Mouse (Mus musculus) CH12.LX (cell line): ENCODE measurements at regions not wholly inside any gene's neighbourhood (a gene's known extent, or its start where the extent isn't known, plus 50 kb on each side); places are given as distances from the start of the nearest gene placed in this dataset.

Experiments
- DNase-seq: peaks from one replicate; pipeline ENCODE4 v3.0.0-alpha.2; 2013; ENCODE audit errors: extremely low read depth
- H3K27ac ChIP-seq: 2 replicates; pipeline ENCODE4 v1.5.1; 2012; ENCODE audit warnings: low read depth, mild to moderate bottlenecking, control low read depth, moderate library complexity; ENCODE audit not compliant: insufficient read depth
- H3K27me3 ChIP-seq: replicated peaks from 2 replicates; pipeline ENCODE3; 2012; ENCODE audit warnings: inconsistent platforms
- H3K36me3 ChIP-seq, 2 experiments: replicated peaks in 1 of 2; 2 replicates each; pipeline versions ENCODE3 to v1.6.1; 2012; ENCODE audit warnings: inconsistent platforms in 1 of 2, low read length in 1 of 2, mild to moderate bottlenecking in 1 of 2, mixed read lengths in 1 of 2, moderate library complexity in 1 of 2; ENCODE audit not compliant: control insufficient read depth in 1 of 2, insufficient read depth in 1 of 2
- H3K4me1 ChIP-seq, 2 experiments: 2 replicates each; pipeline ENCODE4 v1.6.1; 2012; ENCODE audit warnings: inconsistent platforms in 1 of 2, moderate library complexity in 1 of 2; ENCODE audit not compliant: insufficient read depth in 2 of 2, control insufficient read depth in 1 of 2
- H3K4me2 ChIP-seq: 2 replicates; pipeline ENCODE4 v1.6.1; 2012; ENCODE audit warnings: low read depth, mild to moderate bottlenecking, control low read depth; ENCODE audit not compliant: poor library complexity, insufficient read depth, severe bottlenecking
- H3K4me3 ChIP-seq, 3 experiments: fragments of 150-350 bp in 1 of 3; sonication (generic) in 1 of 3; replicated peaks in 1 of 3; 2 replicates each; pipeline versions ENCODE3 to v1.5.1; 2011 to 2012; ENCODE audit warnings: low read depth in 2 of 3, low read length in 2 of 3, mild to moderate bottlenecking in 2 of 3, moderate library complexity in 2 of 3, control low read depth in 1 of 3, improper control_type of control experiment in 1 of 3, inconsistent platforms in 1 of 3, mixed read lengths in 1 of 3; ENCODE audit not compliant: poor library complexity in 1 of 3
- H3K79me2 ChIP-seq: replicated peaks from 2 replicates; pipeline ENCODE4 v1.6.1; 2012; ENCODE audit warnings: mild to moderate bottlenecking, moderate library complexity; ENCODE audit not compliant: control insufficient read depth, poor library complexity, insufficient read depth, severe bottlenecking; ENCODE audit errors: extremely low read depth
- H3K9ac ChIP-seq: 2 replicates; pipeline ENCODE4 v1.6.1; 2012; ENCODE audit warnings: low read depth, mild to moderate bottlenecking, control low read depth, moderate library complexity; ENCODE audit not compliant: insufficient read depth
- H3K9me3 ChIP-seq: replicated peaks from 2 replicates; pipeline ENCODE3; 2012; ENCODE audit warnings: low read length, inconsistent platforms, mixed read lengths
- CHD2 ChIP-seq: IDR thresholded peaks from 2 replicates; pipeline ENCODE4 v1.6.1; 2011; ENCODE audit warnings: low read length, improper control_type of control experiment
- ELF1 ChIP-seq: IDR thresholded peaks from 2 replicates; pipeline ENCODE4 v1.6.1; 2014; ENCODE audit warnings: low read depth, mild to moderate bottlenecking, inconsistent platforms, low read length, improper control_type of control experiment
- EP300 ChIP-seq: IDR thresholded peaks from 2 replicates; pipeline ENCODE4 v1.6.1; 2011; ENCODE audit warnings: low read length, improper control_type of control experiment
- IRF4 ChIP-seq: IDR thresholded peaks from 2 replicates; pipeline ENCODE4 v1.6.1; 2014; ENCODE audit warnings: low read depth, mild to moderate bottlenecking, inconsistent platforms, low read length, improper control_type of control experiment
- MEF2A ChIP-seq: IDR thresholded peaks from 2 replicates; pipeline ENCODE4 v1.6.1; 2014; ENCODE audit warnings: low read depth, mild to moderate bottlenecking, inconsistent platforms, low read length, improper control_type of control experiment, borderline replicate concordance
- NELFE ChIP-seq: IDR thresholded peaks from 2 replicates; pipeline ENCODE4 v1.6.1; 2011; ENCODE audit warnings: low read depth, low read length, improper control_type of control experiment
- NRF1 ChIP-seq: IDR thresholded peaks from 2 replicates; pipeline ENCODE4 v1.6.1; 2014; ENCODE audit warnings: low read depth, mild to moderate bottlenecking, inconsistent platforms, low read length, improper control_type of control experiment, moderate library complexity
- POLR2AphosphoS2 ChIP-seq: IDR thresholded peaks from 2 replicates; pipeline ENCODE4 v1.6.1; 2011; ENCODE audit warnings: low read depth, low read length, improper control_type of control experiment
- SIN3A ChIP-seq: IDR thresholded peaks from 2 replicates; pipeline ENCODE4 v1.6.1; 2012; ENCODE audit warnings: low read length, improper control_type of control experiment, inconsistent platforms
- SMC3 ChIP-seq: IDR thresholded peaks from 2 replicates; pipeline ENCODE4 v1.6.1; 2011; ENCODE audit warnings: low read depth, low read length, improper control_type of control experiment
- TCF12 ChIP-seq: IDR thresholded peaks from 2 replicates; pipeline ENCODE4 v1.6.1; 2014; ENCODE audit warnings: low read depth, mild to moderate bottlenecking, inconsistent platforms, low read length, improper control_type of control experiment
- UBTF ChIP-seq: IDR thresholded peaks from 2 replicates; pipeline ENCODE4 v1.6.1; 2012; ENCODE audit warnings: low read depth, mild to moderate bottlenecking, inconsistent platforms, low read length, improper control_type of control experiment, moderate library complexity
- ZMIZ1 ChIP-seq: IDR thresholded peaks from 2 replicates; pipeline ENCODE4 v1.6.1; 2012; ENCODE audit warnings: low read depth, mild to moderate bottlenecking, inconsistent platforms, low read length, improper control_type of control experiment
- dilution Hi-C: fragments of 300-500 bp; cut with MboI; formaldehyde crosslinking; loops from 2 replicates; pipeline ENCODE4 v1.14.3; 2020; ENCODE audit warnings: low sequenced_read_pairs; ENCODE audit not compliant: extremely low pct_unique_long_range_greater_than_20kb, extremely low pct_ligation_motif_present
- in situ Hi-C: fragments of 300-500 bp; cut with MboI; formaldehyde crosslinking; loops from 3 replicates; pipeline ENCODE4 v1.14.3; 2019; ENCODE audit warnings: low sequenced_read_pairs, low pct_ligation_motif_present, low pct_unique_long_range_greater_than_20kb, mixed read lengths

- dilution Hi-C loops, result no loop called here
- H3K4me2 ChIP-seq, result no peak overlapping the region
- H3K9me3 ChIP-seq, result no peaks in the 10 kb centered on the region
- no peak overlapping the region for H3K4me3 ChIP-seq
- no peaks in the 10 kb centered on the region for H3K4me1 ChIP-seq
- in situ Hi-C loops, result no loop called here
- peaks cover 12% of the 10 kb centered on the region for H3K27me3 ChIP-seq
- no peaks in the 10 kb centered on the region for H3K79me2 ChIP-seq
- H3K36me3 ChIP-seq, result no peaks in the 10 kb centered on the region
- TF ChIP-seq POLR2AphosphoS2, result no peak
- no peak for TF ChIP-seq EP300
- TF ChIP-seq ZMIZ1, result no peak
- no peak for TF ChIP-seq CHD2
- TF ChIP-seq ELF1, result no peak
- TF ChIP-seq IRF4, result no peak
- TF ChIP-seq SIN3A, result no peak
- no peak for TF ChIP-seq MEF2A
- TF ChIP-seq UBTF, result no peak
- TF ChIP-seq NRF1, result no peak
- no peak for TF ChIP-seq NELFE
- TF ChIP-seq TCF12, result no peak
- no peak for DNase-seq
- no peak overlapping the region for H3K27ac ChIP-seq
- H3K9ac ChIP-seq, result no peak overlapping the region
Observed at GRCm38 (mm10) chr14:24825722-24826386, 338.9 kb downstream of the Rps24 start.

DNA sequence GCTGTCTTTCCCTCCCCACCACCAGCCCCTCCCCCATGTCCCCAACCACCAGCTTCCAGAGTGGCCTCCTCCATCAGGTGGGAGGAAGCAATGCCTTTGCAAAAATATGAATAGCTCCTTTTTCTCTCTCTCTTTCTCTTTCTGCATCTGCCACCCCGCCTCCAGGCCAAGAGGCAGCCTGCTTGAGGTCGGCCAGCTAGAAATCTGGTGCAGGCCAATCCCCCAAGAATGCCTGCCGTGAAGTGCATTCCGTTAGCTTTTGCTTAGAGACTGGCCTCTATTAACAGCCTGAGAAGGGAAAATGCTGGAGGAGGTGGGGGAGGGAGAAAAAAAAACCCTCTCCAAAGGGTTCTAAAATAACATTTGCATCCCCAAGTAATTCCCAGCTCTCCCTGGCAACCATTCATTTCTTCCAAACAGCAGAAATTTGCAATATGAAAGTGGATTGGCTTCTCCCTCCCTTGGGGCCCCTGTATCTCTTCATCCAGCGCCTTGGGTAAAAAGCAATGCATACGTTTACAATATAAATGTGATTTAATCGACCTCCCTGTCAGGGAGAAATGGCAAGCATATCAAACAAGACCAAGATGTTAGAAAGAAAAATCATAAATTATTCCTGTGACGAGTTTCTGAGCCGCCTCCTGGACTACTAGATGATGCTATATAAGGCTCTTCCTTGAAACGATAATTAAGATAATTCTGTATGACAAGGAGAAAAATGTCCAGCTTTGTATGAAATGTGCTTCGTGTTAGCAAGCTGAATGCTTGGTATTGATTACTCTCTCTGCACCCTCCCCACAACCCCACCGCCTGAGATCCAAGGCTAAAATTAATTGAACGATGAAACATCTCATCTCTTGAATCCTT is 339.8 kb downstream of the Rps24 start:
- Histone ChIP-seq H3K27me3 (peaks cover 12% of the 10 kb centered on the region), H3K9ac (no peak overlapping the region), H3K36me3 (no peaks in the 10 kb centered on the region), H3K4me1 (no peaks in the 10 kb centered on the region), H3K79me2 (no peaks in the 10 kb centered on the region), H3K9me3 (no peaks in the 10 kb centered on the region), H3K27ac (no peak overlapping the region), H3K4me3 (no peak overlapping the region), H3K4me2 (no peak overlapping the region)
- in situ Hi-C loops, result no loop called here
- dilution Hi-C loops, result no loop called here
- no peak for DNase-seq
- TF ChIP-seq ZMIZ1 (no peak), SMC3 (no peak)
